In genomic region chr16:11034193-11034803, GRCm38 (mm10) we compare ENCODE assay signal across 9 mouse cellular contexts. TPM values are rescaled to one million over a fixed set of nuclear protein-coding genes. Genes with fewer than 3 reads are reported as not detected.
DNase-seq lines count a peak whose midpoint lies in the region; ATAC-seq and TF ChIP-seq lines count a peak whose summit lies in the region.
"Had no signal": no experiment of that assay in that cellular context is flagged by ENCODE, and none has a peak within 500 bp of the region (broad histone marks: within the 10 kb centered on the region; RNA-seq: fewer than 3 reads in every experiment).

No protein-coding gene starts in this region.

- no peak for ATAC-seq in embryonic facial prominence, embryonic 11.5 days (replicated peaks; ENCODE audit: insufficient number of reproducible peaks, low FRiP score, low TSS enrichment, low read depth)
- ATAC-seq in liver, embryonic 13.5 days (ENCODE audit: low read depth), result peak; percentile 41; the same call in 1 of the 2 replicates
- peak; percentile 93 for ATAC-seq in neutrophil, adult 5-6 weeks (ENCODE audit: extremely low read depth, insufficient number of reproducible peaks, low FRiP score, poor library complexity, severe bottlenecking)

- no peaks in the 10 kb centered on the region for H3K79me2 ChIP-seq in C2C12 (ENCODE audit: control insufficient read depth, insufficient read depth)

- no peaks in the 10 kb centered on the region for H3K9me3 ChIP-seq in embryonic facial prominence, embryonic 11.5 days (replicated peaks; ENCODE audit: control insufficient read depth, low read length)
- no peaks in the 10 kb centered on the region for H3K9me3 ChIP-seq in liver, embryonic 13.5 days (replicated peaks)

- peak; percentile 93 for DNase-seq in adrenal gland, postnatal 14 days
- peak; percentile 92 for DNase-seq in embryonic facial prominence, embryonic 11.5 days (ENCODE audit: low spot score)
- peak; percentile 88 for DNase-seq in heart, adult 8-10 months (ENCODE audit: low spot score)
- DNase-seq in kidney, postnatal 14 days, result peak; percentile 91
- peak; percentile 48 for DNase-seq in liver, embryonic 13.5 days
- peak; percentile 63 for DNase-seq in testis, postnatal 14 days (ENCODE audit: low spot score)

- no peaks in the 10 kb centered on the region for H3K27me3 ChIP-seq in C2C12 (ENCODE audit: control insufficient read depth, insufficient read depth, insufficient read length)
- no peaks in the 10 kb centered on the region for H3K27me3 ChIP-seq in embryonic facial prominence, embryonic 11.5 days (ENCODE audit: control insufficient read depth, insufficient read depth, low read length)
- 0 out of 2 replicates have a peak, but pooled peaks cover 8% of the 10 kb centered on the region for H3K27me3 ChIP-seq in liver, embryonic 13.5 days

- no peaks in the 10 kb centered on the region for H3K4me1 ChIP-seq in embryonic facial prominence, embryonic 11.5 days (ENCODE audit: control insufficient read depth, insufficient read depth, low read length)
- H3K4me1 ChIP-seq in liver, embryonic 13.5 days (replicated peaks), result no peaks in the 10 kb centered on the region

- H3ac ChIP-seq in C2C12 (ENCODE audit: control insufficient read depth, insufficient read length, low read depth), result no peak overlapping the region

- H3K79me3 ChIP-seq in C2C12 (ENCODE audit: low read depth), result no peaks in the 10 kb centered on the region

- H3K9ac ChIP-seq in embryonic facial prominence, embryonic 11.5 days (replicated peaks; ENCODE audit: low read length), result no peak overlapping the region
- H3K9ac ChIP-seq in liver, embryonic 13.5 days, result no peak overlapping the region

- peak; percentile 96 for TF ChIP-seq CTCF in C2C12 (IDR thresholded peaks at IDR 0.05; ENCODE audit: control insufficient read depth, insufficient read depth, insufficient read length)

- H3K4me2 ChIP-seq in embryonic facial prominence, embryonic 11.5 days (ENCODE audit: low read depth, low read length), result no peak overlapping the region
- no peak overlapping the region for H3K4me2 ChIP-seq in liver, embryonic 13.5 days

- H3K27ac ChIP-seq in embryonic facial prominence, embryonic 11.5 days (replicated peaks; ENCODE audit: low read depth, low read length), result no peak overlapping the region
- H3K27ac ChIP-seq in liver, embryonic 13.5 days, result no peak overlapping the region

- no peak overlapping the region for H3K4me3 ChIP-seq in C2C12 (ENCODE audit: insufficient read depth, poor library complexity, severe bottlenecking)
- H3K4me3 ChIP-seq in embryonic facial prominence, embryonic 11.5 days (ENCODE audit: low read depth, low read length), result no peak overlapping the region
- no peak overlapping the region for H3K4me3 ChIP-seq in liver, embryonic 13.5 days (replicated peaks)
- H3K4me3 ChIP-seq: erythroblast, embryonic 14.5 days had no signal

- WGBS in embryonic facial prominence, embryonic 11.5 days, result 2% methylated on average over 4 of the region's 4 CpGs
- WGBS in liver, embryonic 13.5 days (ENCODE audit: insufficient replicate concordance), result under 1% methylated on average over 4 of the region's 4 CpGs

- H3K36me3 ChIP-seq in C2C12 (ENCODE audit: control insufficient read depth, insufficient read depth), result no peaks in the 10 kb centered on the region
- no peaks in the 10 kb centered on the region for H3K36me3 ChIP-seq in embryonic facial prominence, embryonic 11.5 days (replicated peaks; ENCODE audit: control insufficient read depth, insufficient read depth, low read depth, low read length)
- H3K36me3 ChIP-seq in liver, embryonic 13.5 days, result no peaks in the 10 kb centered on the region

TF ChIP-seq in C2C12, 6 proteins besides CTCF, POLR2A, EP300 and RAD21:
- TF ChIP-seq MAX (IDR thresholded peaks at IDR 0.05) (no peak), MYOG (IDR thresholded peaks at IDR 0.05; ENCODE audit: control insufficient read depth, extremely low read depth, insufficient read length) (no peak), MYOD1 (IDR thresholded peaks at IDR 0.05; ENCODE audit: control insufficient read depth, insufficient read length, low read depth) (no peak), FOSL1 (IDR thresholded peaks at IDR 0.05; ENCODE audit: insufficient read depth, low read length, poor library complexity, severe bottlenecking) (no peak), CEBPB (IDR thresholded peaks at IDR 0.05; ENCODE audit: low read depth) (no peak), USF1 (IDR thresholded peaks at IDR 0.05; ENCODE audit: low read depth) (no peak)

RNA-seq across cellular contexts. Expression of gene Snn, which starts 26.4 kb away (rescaled TPM):
- 54.1 TPM for polyA plus RNA-seq in C2C12 (2012; fragmentation: generic; extraction: Trizol)
- total RNA-seq in adrenal gland, postnatal 14 days (2021), result 16.3 and 24.0 TPM in 2 replicates
- polyA plus RNA-seq in embryonic facial prominence, embryonic 11.5 days (2014; fragmentation: Nextera tagmentation; extraction: Ambion mirVana), result 66.4 and 75.6 TPM in 2 replicates
- total RNA-seq in heart, adult 8-10 months (2022), result 10 to 100 TPM; 24.1 to 31.1 (median 28.1) TPM
- 2.5 and 3.0 TPM in 2 replicates for polyA plus RNA-seq in liver, embryonic 13.5 days (2015; fragmentation: Nextera tagmentation; extraction: Ambion mirVana)
- 214 and 226 TPM in 2 replicates for total RNA-seq in neutrophil, adult 5-6 weeks (2017)

RNA-seq across cellular contexts. Expression of gene Litaf, which starts 31.7 kb away (rescaled TPM):
- 116 TPM for polyA plus RNA-seq in C2C12 (2012; fragmentation: generic; extraction: Trizol)
- total RNA-seq in adrenal gland, postnatal 14 days (2021), result 38.6 and 47.5 TPM in 2 replicates
- polyA plus RNA-seq in embryonic facial prominence, embryonic 11.5 days (2014; fragmentation: Nextera tagmentation; extraction: Ambion mirVana), result 92.5 and 94.4 TPM in 2 replicates
- 10 to 100 TPM; 12.9 to 20.3 (median 14.4) TPM for total RNA-seq in heart, adult 8-10 months (2022)
- 31.6 and 34.1 TPM in 2 replicates for polyA plus RNA-seq in liver, embryonic 13.5 days (2015; fragmentation: Nextera tagmentation; extraction: Ambion mirVana)
- total RNA-seq in neutrophil, adult 5-6 weeks (2017), result 208 and 209 TPM in 2 replicates
